Mouse (Mus musculus): ENCODE measurements around the gene Slc29a3.

GRCm38 (mm10) chr10:60768614-60769013, 16.0 kb upstream of the Slc29a3 start:
- TF ChIP-seq CTCF (IDR thresholded peaks at IDR 0.05; ENCODE audit: low read depth) = no peak
- no peak for TF ChIP-seq EP300 (IDR thresholded peaks at IDR 0.05; ENCODE audit: low read depth)

Data from liver, postnatal 0 days (tissue).